Mouse (Mus musculus): ENCODE data around the gene Fam167b.

GRCm38 (mm10) chr4:129614093-129614492, 35.7 kb upstream of the Fam167b start, which contains the start of gene Dcdc2b:
- TF ChIP-seq CTCF (IDR thresholded peaks at IDR 0.05; ENCODE audit: low read depth) (no peak), EP300 (IDR thresholded peaks at IDR 0.05; ENCODE audit: low read depth) (no peak)

All from heart, postnatal 0 days (tissue).